Mouse (Mus musculus) left cerebral cortex, adult 18-20 months (tissue): ENCODE data around the gene Tmem56. TPM values are rescaled to one million over a fixed set of nuclear protein-coding genes. Genes with fewer than 3 reads are reported as not detected.

Source experiments
- DNase-seq, 2 experiments: peaks; one replicate each; pipeline ENCODE4 v3.0.0; 2021 to 2022; ENCODE audit warnings: low spot score in 2 of 2, mixed read lengths in 1 of 2
- total RNA-seq, 2 experiments: library from RNA; stranded (reverse); gene quantifications; 2 replicates each; pipeline ENCODE4 v1.2.3; 2021

Tmem56 gene
- total RNA-seq, 2 experiments from 2014 or later: 48.2 to 48.6 TPM

DNA sequence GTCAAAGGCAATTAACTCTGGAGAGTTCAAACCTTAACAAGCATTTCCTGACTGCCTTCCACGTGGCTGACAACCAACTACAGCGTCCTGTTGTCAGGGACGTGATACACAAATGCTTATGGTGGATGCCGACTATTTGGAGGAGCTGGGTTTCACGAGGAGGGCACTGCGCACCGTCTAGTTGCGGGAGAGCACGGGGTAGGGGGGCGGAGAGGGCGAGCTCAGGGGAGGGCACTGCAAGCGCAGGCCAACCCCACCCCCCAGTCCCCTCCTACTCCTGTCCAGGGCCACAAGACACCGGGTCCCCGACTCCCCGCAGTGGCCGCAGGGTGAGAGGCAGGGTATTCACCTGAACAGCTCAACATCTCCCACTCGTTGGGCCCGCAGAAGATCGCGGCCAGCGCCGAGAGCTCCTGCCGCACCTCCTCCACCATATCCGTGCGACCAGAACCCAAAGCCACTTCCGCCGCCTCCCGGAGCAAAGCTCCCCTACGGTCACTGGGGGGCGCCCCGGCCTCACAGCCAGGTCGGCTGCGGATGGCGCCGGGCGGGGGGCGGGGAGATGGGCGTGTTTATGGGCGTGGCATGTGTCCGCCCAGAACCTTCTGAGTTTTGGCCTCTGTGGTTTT, 111.5 kb downstream of the Tmem56 start, which contains the start of gene Rwdd3:
Gene Rwdd3, minus strand, starts transcription at position 453 of the 629 bp plus-strand sequence.
- DNase-seq: peak; percentile 87 to 91

GRCm38 (mm10) chr3:121170631-121171030, 112.3 kb downstream of the Tmem56 start:
- no peak for DNase-seq

DNA sequence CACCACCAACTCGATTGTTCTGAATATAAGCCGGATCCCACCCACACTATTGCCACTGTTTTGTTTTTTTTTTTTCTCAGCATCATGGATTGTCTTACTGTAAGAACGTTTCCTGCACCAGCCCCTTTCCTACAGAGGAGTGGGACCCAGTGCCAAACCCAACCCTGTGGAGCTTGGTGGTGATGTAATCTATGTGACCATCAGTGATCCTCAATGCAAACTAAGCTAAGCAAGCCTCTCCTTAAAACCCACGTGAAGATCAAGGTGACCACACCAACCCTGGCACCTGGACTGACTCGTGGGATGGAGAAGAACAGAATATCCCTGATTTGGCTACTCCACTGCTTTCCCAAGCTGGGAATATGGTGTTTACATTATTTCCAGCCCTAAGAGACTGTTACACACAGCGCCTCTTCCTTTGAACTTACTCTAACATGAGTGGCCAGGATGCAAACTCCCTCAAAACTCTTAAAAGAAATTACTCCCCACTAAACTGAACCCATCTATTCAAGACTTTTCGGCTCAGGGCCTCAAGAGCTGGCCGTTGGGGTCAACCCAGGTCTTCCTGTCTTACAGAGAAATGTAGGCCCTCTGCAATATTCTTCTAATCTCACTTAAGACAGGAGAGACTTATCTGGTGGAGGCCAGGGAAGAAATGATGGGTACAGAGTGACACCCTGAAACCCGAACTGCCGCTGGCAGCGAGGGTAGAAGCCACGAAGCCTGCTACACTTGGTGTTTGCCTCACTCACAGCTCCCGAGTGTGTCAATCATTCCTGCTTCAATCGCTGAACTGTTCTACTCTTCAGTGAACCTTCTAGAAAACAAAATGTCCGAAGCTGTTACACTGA, 113.6 kb downstream of the Tmem56 start:
- DNase-seq: no peak

DNA sequence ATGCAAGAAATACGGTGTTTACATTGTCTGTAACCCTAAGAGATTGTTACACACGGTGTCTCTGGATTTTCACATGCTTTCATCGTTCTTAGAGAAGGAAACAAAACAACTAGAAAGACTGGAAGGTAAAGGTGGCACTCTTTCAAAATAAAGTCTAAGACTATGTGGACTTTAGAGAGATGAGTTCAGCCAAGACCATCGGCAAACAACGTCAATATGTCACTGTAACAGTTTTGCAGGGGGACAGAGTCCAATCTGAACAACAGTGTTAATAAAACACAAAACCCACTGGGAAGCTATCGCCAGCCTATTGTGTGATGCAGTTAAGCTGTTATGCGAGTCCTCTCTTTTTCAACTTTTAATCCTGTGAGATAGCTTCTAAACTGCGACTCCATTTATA, 114.3 kb downstream of the Tmem56 start:
- DNase-seq: no peak

- DNase-seq: peak; percentile 50 to 71
Observed at GRCm38 (mm10) chr3:121163271-121163819, 119.6 kb downstream of the Tmem56 start.

- no peak for DNase-seq
Observed at GRCm38 (mm10) chr3:121161661-121162060, 121.2 kb downstream of the Tmem56 start.

DNA sequence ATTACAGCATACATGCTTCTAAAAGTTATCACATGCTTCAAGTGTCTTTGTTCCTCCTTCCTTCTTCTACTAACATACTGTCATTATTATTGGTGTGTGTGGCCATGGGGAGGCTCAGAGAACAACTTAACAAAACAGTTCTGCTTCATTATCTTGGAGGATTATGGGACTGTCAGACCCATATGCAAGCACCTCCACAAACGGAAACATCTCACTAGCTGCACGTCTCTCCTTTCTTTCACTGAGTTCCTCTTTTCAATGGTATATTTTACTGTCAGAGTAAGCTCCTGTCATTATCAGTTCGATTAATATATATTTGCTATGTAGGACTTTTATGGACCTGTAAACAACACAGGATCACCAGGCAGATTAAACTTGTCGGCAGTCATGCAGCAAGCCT, 122.5 kb downstream of the Tmem56 start:
- DNase-seq: no peak

GRCm38 (mm10) chr3:121159566-121159965, 123.3 kb downstream of the Tmem56 start:
- no peak for DNase-seq

DNA sequence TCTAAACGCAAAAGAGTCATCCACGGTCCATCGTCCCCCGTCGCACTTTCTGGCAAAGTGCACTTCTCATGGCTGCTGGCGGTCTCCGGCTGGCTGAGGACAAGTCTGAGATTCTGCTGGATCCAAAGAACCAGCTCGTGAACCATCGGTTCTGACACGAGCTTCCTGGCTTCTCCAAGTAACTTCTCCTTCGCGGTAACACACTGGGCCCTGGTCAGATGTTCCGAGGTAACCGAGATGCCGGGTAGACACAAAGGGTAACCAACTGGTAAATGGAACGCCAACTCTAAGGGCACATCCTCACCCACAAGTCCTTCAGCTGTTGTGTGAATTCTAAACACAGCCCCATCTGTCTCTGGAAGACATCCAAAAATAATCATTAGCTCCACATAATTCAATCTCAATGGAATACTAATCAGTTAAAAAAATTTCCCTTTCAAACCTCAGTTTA, 124.0 kb downstream of the Tmem56 start:
- DNase-seq: peak in 1 of 2 experiments; percentile 13

GRCm38 (mm10) chr3:121157546-121158330, 125.2 kb downstream of the Tmem56 start:
- DNase-seq: no peak

- no peak for DNase-seq
Observed at GRCm38 (mm10) chr3:121156451-121157186, 126.3 kb downstream of the Tmem56 start.

DNA sequence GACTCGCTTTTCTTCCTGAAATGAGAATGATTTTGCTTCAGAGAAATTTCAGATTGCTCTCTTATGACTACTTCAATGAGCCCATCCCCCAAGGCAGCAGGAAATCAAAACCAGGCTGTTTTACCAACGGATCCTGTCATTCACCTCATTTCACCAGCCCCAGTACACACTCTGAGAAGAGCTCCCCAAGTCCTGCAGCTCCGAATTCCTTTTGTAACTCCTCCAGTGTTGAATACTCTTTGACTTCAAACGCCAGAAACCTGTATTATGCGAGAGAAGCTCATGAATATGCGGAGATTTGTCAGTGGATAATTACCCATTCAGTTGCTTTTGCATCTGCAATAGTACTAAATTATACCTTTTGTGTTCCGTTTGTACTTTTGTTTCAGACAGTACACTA, 126.9 kb downstream of the Tmem56 start:
- DNase-seq: no peak

Other genes starting within 250 kb of the Tmem56 start
- 10 to 100 TPM; 12.9 to 15.6 TPM for gene Rwdd3, start 111.4 kb downstream of the Tmem56 start, total RNA-seq
- 10 to 100 TPM; 12.1 to 14.4 TPM for gene Alg14, start 8.7 kb upstream of the Tmem56 start, total RNA-seq
- gene Cnn3, start 143.4 kb upstream of the Tmem56 start, total RNA-seq: 10 to 100 TPM; 59.8 to 68.9 TPM
- not detected for gene Slc44a3, start 249.3 kb upstream of the Tmem56 start, total RNA-seq